Mouse (Mus musculus) hindbrain, postnatal 0 days (tissue): ENCODE measurements around the gene P2rx5. TPM values are rescaled to one million over a fixed set of nuclear protein-coding genes. Genes with fewer than 3 reads are reported as not detected.
A peak's percentile ranks its signal among the peaks of the same experiment; 100 is the strongest.

Source experiments
- ATAC-seq: fragments of 200-750 bp; cut with Nextera tagmentation; 2 replicates; pipeline ENCODE4 v1.8.0; 2017; ENCODE audit warnings: mild to moderate bottlenecking, moderate TSS enrichment, moderate library complexity
- DNase-seq: peaks from one replicate; pipeline ENCODE4 v3.0.0-alpha.2; 2015; ENCODE audit warnings: low spot score
- H3K27ac ChIP-seq: fragments of 300-500 bp; sonication (generic); 2 replicates; pipeline ENCODE4 v1.5.1; 2014; ENCODE audit warnings: mild to moderate bottlenecking
- H3K27me3 ChIP-seq: fragments of 300-500 bp; sonication (generic); 2 replicates; pipeline ENCODE4 v1.6.1; 2014; ENCODE audit warnings: low read length, mixed read lengths; ENCODE audit not compliant: insufficient read depth
- H3K36me3 ChIP-seq: fragments of 300-500 bp; sonication (generic); 2 replicates; pipeline ENCODE4 v1.6.1; 2014; ENCODE audit warnings: low read length, mixed read lengths; ENCODE audit not compliant: insufficient read depth
- H3K4me1 ChIP-seq: fragments of 300-500 bp; sonication (generic); 2 replicates; pipeline ENCODE4 v1.6.1; 2014; ENCODE audit warnings: antibody characterized with exemption, low read length, mixed read lengths; ENCODE audit not compliant: insufficient read depth
- H3K4me2 ChIP-seq: fragments of 300-500 bp; sonication (generic); 2 replicates; pipeline ENCODE4 v1.6.1; 2014; ENCODE audit warnings: low read depth, mild to moderate bottlenecking, low read length, moderate library complexity, mixed read lengths
- H3K4me3 ChIP-seq: fragments of 300-500 bp; sonication (generic); 2 replicates; pipeline ENCODE4 v1.5.1; 2014; ENCODE audit warnings: low read length
- H3K9ac ChIP-seq: fragments of 300-500 bp; sonication (generic); replicated peaks from 2 replicates; pipeline ENCODE4 v1.6.1; 2014; ENCODE audit warnings: mild to moderate bottlenecking, low read length, moderate library complexity, mixed read lengths
- H3K9me3 ChIP-seq: fragments of 300-500 bp; sonication (generic); 2 replicates; pipeline ENCODE4 v1.6.1; 2016; ENCODE audit warnings: low read length, mixed read lengths
- CTCF ChIP-seq: IDR thresholded peaks from 2 replicates; pipeline ENCODE4 v1.5.1; 2016; ENCODE audit warnings: antibody characterized with exemption, control low read depth, low read depth
- WGBS: fragments of 180-500 bp; shearing (Covaris S2); extraction: QIAGEN DNeasy Blood & Tissue Kit; methylation state at CpG from one replicate; pipeline ENCODE4 v1.1.7; 2014; 5-methylcytosine and 5-hydroxymethylcytosine counted together
- polyA plus RNA-seq: library from polyadenylated mRNA; unstranded; fragments of >200 nt; fragmentation: Nextera tagmentation; extraction: Ambion mirVana; gene quantifications from 2 replicates; pipeline ENCODE4 v1.2.1, GENCODE M21; 2015
- total RNA-seq: library from RNA; depleted of rRNA; stranded (reverse); fragments of >200 nt; gene quantifications from 2 replicates; pipeline ENCODE4 v1.2.3, GENCODE M21; 2014; rRNA removed

P2rx5 gene
- total RNA-seq (1.2 and 3.5 TPM in 2 replicates), polyA plus RNA-seq (0.48 and 0.97 TPM in 2 replicates)

DNA sequence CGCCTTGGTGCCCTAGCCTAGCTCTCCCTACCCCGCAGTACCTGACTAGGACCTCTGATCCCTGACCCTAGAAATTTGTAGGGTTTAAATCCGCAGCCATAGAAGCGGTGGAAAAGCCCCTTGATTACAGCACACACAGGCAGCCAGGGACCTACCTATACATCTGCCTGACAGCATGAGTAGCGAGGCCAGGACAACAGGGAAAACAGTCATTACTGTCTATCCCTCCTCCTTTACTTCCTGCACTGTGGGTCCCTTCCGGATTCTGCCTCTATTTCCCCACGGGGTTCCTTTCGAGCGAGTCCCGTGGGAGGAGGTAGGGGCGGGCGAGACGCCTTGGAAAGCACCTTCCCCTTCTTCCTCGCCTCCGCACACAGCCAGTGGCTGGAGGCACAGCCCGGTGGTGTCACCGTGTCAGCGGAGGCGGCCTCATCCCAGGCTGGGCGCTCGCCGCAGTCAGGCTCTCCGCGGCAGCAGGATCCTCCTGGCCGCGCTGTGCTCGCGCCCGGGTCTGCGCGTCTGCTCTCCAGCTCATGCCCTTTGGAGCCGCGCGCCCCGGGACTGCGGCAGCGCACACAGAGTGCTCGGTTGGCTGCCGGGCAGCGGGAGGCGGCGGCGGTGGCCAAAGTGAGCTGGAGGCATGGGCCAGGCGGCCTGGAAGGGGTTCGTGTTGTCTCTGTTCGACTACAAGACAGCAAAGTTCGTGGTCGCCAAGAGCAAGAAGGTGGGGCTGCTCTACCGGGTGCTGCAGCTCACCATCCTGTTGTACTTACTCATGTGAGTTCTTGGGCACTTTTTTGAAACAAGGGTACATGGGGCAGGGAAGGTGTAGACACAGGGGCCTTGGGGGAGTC, at the start of gene P2rx5:
P2rx5 (plus strand) TSS at position 465 of the 854 bp plus-strand sequence.
- ATAC-seq (peak; percentile 62; the same call in 1 of the 2 replicates), DNase-seq (peak; percentile 51)
- Histone ChIP-seq H3K36me3 (no peaks in the 10 kb centered on the region), H3K4me1 (0 out of 2 replicates have a peak, but pooled peaks cover 6% of the 10 kb centered on the region), H3K27me3 (no peaks in the 10 kb centered on the region), H3K27ac (no peak within 1 kb of the TSS), H3K9ac (peak within 1 kb of the TSS; percentile 40), H3K9me3 (no peaks in the 10 kb centered on the region), H3K4me2 (peak within 1 kb of the TSS; percentile 88), H3K4me3 (peak within 1 kb of the TSS; percentile 47)
- TF ChIP-seq CTCF, result no peak
- WGBS, result 2% methylated on average over 49 of the region's 49 CpGs

GRCm38 (mm10) chr11:73111414-73111813, 48.8 kb upstream of the P2rx5 start:
- TF ChIP-seq CTCF, result no peak
- H3K27me3 ChIP-seq, result no peaks in the 10 kb centered on the region
- H3K9ac ChIP-seq, result no peak overlapping the region
- H3K4me3 ChIP-seq, result no peak overlapping the region
- H3K9me3 ChIP-seq, result no peaks in the 10 kb centered on the region
- WGBS, result 64% methylated on average over 6 of the region's 6 CpGs
- no peak overlapping the region for H3K4me2 ChIP-seq
- H3K27ac ChIP-seq, result no peak overlapping the region
- no peaks in the 10 kb centered on the region for H3K36me3 ChIP-seq
- DNase-seq (no peak), ATAC-seq (no peak)
- H3K4me1 ChIP-seq, result no peaks in the 10 kb centered on the region

DNA sequence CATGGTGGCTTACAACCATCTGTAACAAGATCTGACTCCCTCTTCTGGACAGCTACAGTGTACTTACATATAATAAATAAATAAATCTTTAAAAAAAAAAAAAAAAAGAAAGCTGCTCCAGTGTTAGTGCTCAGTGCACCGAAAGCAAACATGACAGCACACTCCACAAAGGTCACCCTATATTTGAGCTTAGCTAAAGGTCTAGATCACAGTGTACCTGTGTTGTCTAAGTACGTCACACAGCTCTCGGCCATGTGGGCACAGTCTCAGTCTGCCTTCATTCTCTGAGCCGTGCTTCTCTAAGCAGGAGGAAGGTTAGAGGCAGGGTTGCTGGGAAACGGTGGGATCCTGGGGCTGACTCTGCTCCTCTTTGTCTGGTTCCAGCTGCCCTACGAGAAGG, 33.7 kb upstream of the P2rx5 start:
- H3K4me1 ChIP-seq, result no peaks in the 10 kb centered on the region
- H3K27ac ChIP-seq, result no peak overlapping the region
- no peak for TF ChIP-seq CTCF
- no peaks in the 10 kb centered on the region for H3K27me3 ChIP-seq
- no peak overlapping the region for H3K9ac ChIP-seq
- H3K4me2 ChIP-seq, result no peak overlapping the region
- H3K9me3 ChIP-seq, result no peaks in the 10 kb centered on the region
- 74% methylated on average over 6 of the region's 6 CpGs for WGBS
- ATAC-seq (no peak), DNase-seq (no peak)
- no peak overlapping the region for H3K4me3 ChIP-seq
- H3K36me3 ChIP-seq, result no peaks in the 10 kb centered on the region

- ATAC-seq, result no peak
- peak; percentile 44 for DNase-seq
- H3K36me3 ChIP-seq, result no peaks in the 10 kb centered on the region
- no peak overlapping the region for H3K4me2 ChIP-seq
- no peaks in the 10 kb centered on the region for H3K27me3 ChIP-seq
- 78% methylated on average over 7 of the region's 7 CpGs for WGBS
- H3K9ac ChIP-seq, result no peak overlapping the region
- no peak overlapping the region for H3K27ac ChIP-seq
- no peaks in the 10 kb centered on the region for H3K9me3 ChIP-seq
- peak; percentile 64 for TF ChIP-seq CTCF
- no peak overlapping the region for H3K4me3 ChIP-seq
- H3K4me1 ChIP-seq, result no peaks in the 10 kb centered on the region
Observed at GRCm38 (mm10) chr11:73131020-73131419, 29.2 kb upstream of the P2rx5 start.

- H3K4me2 ChIP-seq, result no peak overlapping the region
- no peaks in the 10 kb centered on the region for H3K36me3 ChIP-seq
- ATAC-seq (no peak), DNase-seq (no peak)
- no peak for TF ChIP-seq CTCF
- H3K27me3 ChIP-seq, result no peaks in the 10 kb centered on the region
- H3K27ac ChIP-seq, result no peak overlapping the region
- no peaks in the 10 kb centered on the region for H3K9me3 ChIP-seq
- H3K4me1 ChIP-seq, result peaks cover 4% of the 10 kb centered on the region; the same call in 1 of the 2 replicates
- no peak overlapping the region for H3K9ac ChIP-seq
- 97% methylated on average over 6 of the region's 6 CpGs for WGBS
- no peak overlapping the region for H3K4me3 ChIP-seq
Observed at GRCm38 (mm10) chr11:73132999-73133398, 27.2 kb upstream of the P2rx5 start.

DNA sequence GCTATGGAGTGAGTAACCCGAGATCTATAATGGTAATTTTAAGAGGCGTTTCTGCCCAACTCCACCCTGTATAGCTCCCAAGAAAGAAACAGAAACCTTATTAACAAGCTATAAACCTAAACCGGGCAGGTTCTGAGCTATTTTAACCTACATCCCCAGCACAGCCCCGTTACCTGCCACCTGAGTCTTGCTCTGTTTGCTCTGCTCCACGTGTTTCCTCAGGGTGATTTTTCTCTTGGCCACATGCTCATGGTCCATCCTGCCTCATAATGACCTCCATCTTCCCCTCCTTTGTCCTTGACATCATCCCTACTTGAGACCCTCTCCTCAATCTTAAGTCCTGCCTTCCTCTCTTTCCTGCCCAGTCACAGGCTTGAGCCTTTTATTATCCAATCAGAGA, 26.0 kb upstream of the P2rx5 start:
- Histone ChIP-seq H3K4me3 (no peak overlapping the region), H3K27me3 (no peaks in the 10 kb centered on the region), H3K27ac (no peak overlapping the region), H3K9ac (no peak overlapping the region), H3K4me2 (no peak overlapping the region), H3K9me3 (no peaks in the 10 kb centered on the region), H3K36me3 (no peaks in the 10 kb centered on the region), H3K4me1 (peaks cover 4% of the 10 kb centered on the region; the same call in 1 of the 2 replicates)
- WGBS, result 96% methylated on average over 5 of the region's 5 CpGs
- DNase-seq (no peak), ATAC-seq (no peak)
- no peak for TF ChIP-seq CTCF

- Histone ChIP-seq H3K27me3 (no peaks in the 10 kb centered on the region), H3K27ac (no peak overlapping the region), H3K4me3 (no peak overlapping the region), H3K4me1 (peaks cover 4% of the 10 kb centered on the region; the same call in 1 of the 2 replicates), H3K4me2 (peak overlapping the region; percentile 72), H3K36me3 (no peaks in the 10 kb centered on the region), H3K9me3 (no peaks in the 10 kb centered on the region), H3K9ac (no peak overlapping the region)
- DNase-seq (no peak), ATAC-seq (no peak)
- no peak for TF ChIP-seq CTCF
- WGBS, result 91% methylated on average over 6 of the region's 6 CpGs
Observed at GRCm38 (mm10) chr11:73136587-73136986, 23.6 kb upstream of the P2rx5 start.
